Mouse (Mus musculus) hindbrain, embryonic 14.5 days (tissue): ENCODE data around the gene Cep128. TPM values are rescaled to one million over a fixed set of nuclear protein-coding genes. Genes with fewer than 3 reads are reported as not detected.

Source experiments
- ATAC-seq: fragments of 200-750 bp; cut with Nextera tagmentation; 2 replicates; pipeline ENCODE4 v1.8.0; 2017; ENCODE audit warnings: moderate number of reproducible peaks, mild to moderate bottlenecking, moderate TSS enrichment, moderate library complexity; ENCODE audit not compliant: low FRiP score
- DNase-seq: peaks from one replicate; pipeline ENCODE4 v3.0.0-alpha.2; 2015; ENCODE audit warnings: low spot score
- H3K27ac ChIP-seq: fragments of 300-500 bp; sonication (generic); 2 replicates; pipeline ENCODE4 v1.5.1; 2014; ENCODE audit warnings: mild to moderate bottlenecking, moderate library complexity
- H3K27me3 ChIP-seq: fragments of 300-500 bp; sonication (generic); 2 replicates; pipeline ENCODE4 v1.6.1; 2014; ENCODE audit warnings: mild to moderate bottlenecking, low read length, mixed read lengths; ENCODE audit not compliant: control insufficient read depth, insufficient read depth
- H3K36me3 ChIP-seq: fragments of 300-500 bp; sonication (generic); replicated peaks from 2 replicates; pipeline ENCODE4 v1.6.1; 2014; ENCODE audit not compliant: control insufficient read depth, insufficient read depth
- H3K4me1 ChIP-seq: fragments of 300-500 bp; sonication (generic); replicated peaks from 2 replicates; pipeline ENCODE4 v1.6.1; 2014; ENCODE audit warnings: antibody characterized with exemption, low read length, mixed read lengths; ENCODE audit not compliant: control insufficient read depth, insufficient read depth
- H3K4me2 ChIP-seq: fragments of 300-500 bp; sonication (generic); replicated peaks from 2 replicates; pipeline ENCODE4 v1.6.1; 2014; ENCODE audit warnings: mild to moderate bottlenecking, moderate library complexity
- H3K4me3 ChIP-seq: fragments of 300-500 bp; sonication (generic); replicated peaks from 2 replicates; pipeline ENCODE4 v1.5.1; 2014; ENCODE audit warnings: mild to moderate bottlenecking, low read length
- H3K9ac ChIP-seq: fragments of 300-500 bp; sonication (generic); 2 replicates; pipeline ENCODE4 v1.6.1; 2014
- H3K9me3 ChIP-seq: fragments of 300-500 bp; sonication (generic); 2 replicates; pipeline ENCODE4 v1.6.1; 2016; ENCODE audit warnings: low read length; ENCODE audit not compliant: control insufficient read depth
- WGBS: fragments of 180-500 bp; shearing (Covaris S2); extraction: QIAGEN DNeasy Blood & Tissue Kit; methylation state at CpG from one replicate; pipeline ENCODE4 v1.1.7; 2014; 5-methylcytosine and 5-hydroxymethylcytosine counted together
- polyA plus RNA-seq: library from polyadenylated mRNA; unstranded; fragments of >200 nt; fragmentation: Nextera tagmentation; extraction: Ambion mirVana; gene quantifications from 2 replicates; pipeline ENCODE4 v1.2.1, GENCODE M21; 2014

Cep128 gene
- polyA plus RNA-seq, 1 experiment from 2014 or later = 4.0 TPM

DNA sequence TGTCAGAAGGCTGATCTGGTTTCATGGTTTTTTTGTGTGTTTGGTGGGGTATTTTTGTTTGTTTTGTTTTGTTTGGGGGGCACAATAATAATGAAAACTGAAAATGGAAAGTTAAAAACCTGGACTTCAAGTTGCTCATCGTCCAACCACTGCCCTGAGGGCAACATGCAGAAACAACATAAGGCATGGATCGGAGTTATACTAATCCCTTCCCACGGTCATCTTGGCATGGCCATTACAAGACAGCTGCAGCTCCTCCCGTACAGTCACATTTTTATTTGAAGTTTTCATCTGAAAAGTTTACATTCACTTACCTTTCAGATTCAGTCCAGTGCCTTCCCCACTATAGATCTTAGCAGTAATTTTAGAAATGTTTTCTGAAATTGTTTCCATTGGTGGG, 321.5 kb downstream of the Cep128 start:
- Histone ChIP-seq H3K9ac (no peak overlapping the region), H3K27ac (no peak overlapping the region), H3K4me2 (no peak overlapping the region), H3K4me1 (no peaks in the 10 kb centered on the region), H3K4me3 (no peak overlapping the region), H3K9me3 (no peaks in the 10 kb centered on the region), H3K27me3 (no peaks in the 10 kb centered on the region), H3K36me3 (no peaks in the 10 kb centered on the region)
- ATAC-seq = no peak
- WGBS = 65% methylated on average over 4 of the region's 4 CpGs
- no peak for DNase-seq

DNA sequence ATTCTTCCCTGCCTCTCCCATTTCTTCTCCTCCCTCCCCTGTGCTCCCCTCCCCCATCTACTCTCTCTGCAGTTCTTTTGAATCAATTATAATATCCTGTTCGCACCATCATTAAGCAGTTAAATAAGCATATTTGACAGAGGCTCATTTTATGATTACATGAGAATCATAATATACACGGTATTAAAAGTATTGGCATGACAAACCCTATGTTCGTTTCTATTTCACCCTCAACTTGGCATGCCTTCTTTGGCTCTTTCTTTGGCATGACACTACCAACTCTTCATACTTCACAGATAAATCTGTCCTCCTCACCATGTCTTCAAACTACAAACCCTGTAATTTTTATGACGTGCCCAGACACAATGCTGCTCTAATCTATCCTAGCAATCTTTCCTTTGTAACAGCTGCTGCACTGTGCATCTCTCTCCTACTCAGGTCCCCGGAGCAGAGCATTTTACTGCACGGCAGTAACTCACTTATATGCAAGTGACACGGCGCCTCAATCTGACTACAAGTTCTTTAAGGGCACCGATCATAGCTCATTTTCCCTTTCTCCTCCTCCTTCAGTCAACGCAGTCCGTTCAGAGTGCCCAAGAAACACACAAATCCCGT, 324.4 kb downstream of the Cep128 start:
- DNase-seq (no peak), ATAC-seq (no peak)
- Histone ChIP-seq H3K4me1 (no peaks in the 10 kb centered on the region), H3K27me3 (no peaks in the 10 kb centered on the region), H3K27ac (no peak overlapping the region), H3K9ac (no peak overlapping the region), H3K4me2 (no peak overlapping the region), H3K9me3 (no peaks in the 10 kb centered on the region), H3K4me3 (no peak overlapping the region), H3K36me3 (no peaks in the 10 kb centered on the region)
- WGBS = 78% methylated on average over 12 of the region's 12 CpGs

DNA sequence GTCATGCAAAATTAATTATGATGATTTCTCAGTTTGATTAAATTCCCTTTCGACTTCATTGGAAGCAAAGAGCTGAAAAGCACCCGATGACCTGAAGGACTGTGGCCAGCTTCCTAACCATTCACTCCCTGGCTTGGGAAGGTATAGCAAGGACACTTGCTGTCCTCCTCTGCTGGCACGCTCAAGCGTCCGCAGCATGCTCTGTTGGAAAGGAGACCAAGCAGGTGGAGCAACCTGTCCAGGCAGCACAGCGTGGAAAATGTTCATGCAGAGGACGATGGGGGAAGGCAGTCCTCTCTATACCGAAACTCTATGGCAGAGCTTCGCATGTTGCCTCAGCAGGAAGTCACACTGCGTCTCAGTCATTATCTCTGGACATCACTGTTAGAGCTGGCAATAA, 327.3 kb downstream of the Cep128 start:
- Histone ChIP-seq H3K4me2 (no peak overlapping the region), H3K4me1 (no peaks in the 10 kb centered on the region), H3K9ac (no peak overlapping the region), H3K27ac (no peak overlapping the region), H3K27me3 (no peaks in the 10 kb centered on the region), H3K9me3 (no peaks in the 10 kb centered on the region), H3K4me3 (no peak overlapping the region), H3K36me3 (no peaks in the 10 kb centered on the region)
- 85% methylated on average over 10 of the region's 10 CpGs for WGBS
- no peak for ATAC-seq
- DNase-seq = no peak

DNA sequence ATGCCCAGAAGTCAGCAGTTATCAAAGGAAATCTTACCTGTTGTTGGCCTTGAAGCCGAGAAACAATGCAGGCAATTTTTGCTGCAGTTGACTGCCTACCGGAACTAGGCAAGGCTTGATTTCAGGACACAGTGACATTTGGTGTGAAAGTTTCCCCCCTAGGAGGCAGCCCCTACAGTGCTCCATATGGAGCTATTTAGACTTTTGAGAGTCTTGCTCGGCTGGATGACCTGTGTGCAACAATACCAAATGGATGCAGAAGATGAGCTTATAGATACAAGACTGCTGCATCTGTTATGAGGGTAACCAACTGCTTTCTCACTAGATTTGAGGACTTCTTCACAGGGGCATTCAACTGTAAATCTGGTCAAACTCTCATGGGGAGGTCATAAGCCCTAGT, 331.9 kb downstream of the Cep128 start:
- DNase-seq (no peak), ATAC-seq (no peak)
- 78% methylated on average over 3 of the region's 3 CpGs for whole genome bisulfite sequencing
- H3K4me2 ChIP-seq = no peak overlapping the region
- H3K9me3 ChIP-seq = no peaks in the 10 kb centered on the region
- no peak overlapping the region for H3K9ac ChIP-seq
- H3K27me3 ChIP-seq = no peaks in the 10 kb centered on the region
- H3K4me3 ChIP-seq = no peak overlapping the region
- H3K27ac ChIP-seq = no peak overlapping the region
- H3K4me1 ChIP-seq = no peaks in the 10 kb centered on the region
- no peaks in the 10 kb centered on the region for H3K36me3 ChIP-seq

DNA sequence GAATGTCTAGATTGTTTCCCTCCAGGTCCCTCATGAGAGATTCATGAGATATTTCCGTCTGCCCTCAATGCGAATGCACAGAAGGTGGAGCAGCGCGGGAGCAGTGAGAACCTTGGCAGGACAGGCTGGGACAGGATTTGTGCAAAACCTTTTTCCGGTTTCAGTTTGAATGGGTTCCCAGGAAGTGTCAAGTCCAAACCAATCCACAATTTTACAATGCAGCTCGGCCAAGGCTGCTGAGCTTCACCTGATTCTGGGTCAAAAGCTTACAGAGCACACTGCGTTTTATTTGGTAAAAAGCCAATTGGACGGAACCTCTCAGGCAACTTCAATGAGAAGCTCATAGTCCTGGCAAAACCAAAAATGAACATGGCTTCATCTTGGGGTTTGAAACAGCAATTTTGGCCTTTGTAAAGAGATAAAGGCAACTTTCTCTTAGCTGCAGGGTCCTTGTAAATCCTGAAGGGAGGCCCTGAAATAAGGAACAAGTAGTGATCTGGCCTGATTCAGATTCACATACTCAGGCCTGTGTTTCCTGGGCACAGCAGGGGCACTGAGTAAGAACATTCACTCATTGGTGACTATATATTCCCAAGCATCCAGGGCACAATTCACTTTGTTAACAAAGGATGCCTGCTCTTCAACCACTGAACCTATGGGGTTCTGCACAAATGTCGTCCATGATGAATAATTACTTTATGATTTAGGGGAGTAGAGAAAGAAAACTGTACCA, 333.4 kb downstream of the Cep128 start:
- ATAC-seq (no peak), DNase-seq (no peak)
- H3K4me1 ChIP-seq = no peaks in the 10 kb centered on the region
- no peaks in the 10 kb centered on the region for H3K27me3 ChIP-seq
- no peak overlapping the region for H3K4me3 ChIP-seq
- WGBS = 90% methylated on average over 9 of the region's 9 CpGs
- no peaks in the 10 kb centered on the region for H3K9me3 ChIP-seq
- H3K4me2 ChIP-seq = no peak overlapping the region
- H3K27ac ChIP-seq = no peak overlapping the region
- H3K36me3 ChIP-seq = no peaks in the 10 kb centered on the region
- no peak overlapping the region for H3K9ac ChIP-seq

DNA sequence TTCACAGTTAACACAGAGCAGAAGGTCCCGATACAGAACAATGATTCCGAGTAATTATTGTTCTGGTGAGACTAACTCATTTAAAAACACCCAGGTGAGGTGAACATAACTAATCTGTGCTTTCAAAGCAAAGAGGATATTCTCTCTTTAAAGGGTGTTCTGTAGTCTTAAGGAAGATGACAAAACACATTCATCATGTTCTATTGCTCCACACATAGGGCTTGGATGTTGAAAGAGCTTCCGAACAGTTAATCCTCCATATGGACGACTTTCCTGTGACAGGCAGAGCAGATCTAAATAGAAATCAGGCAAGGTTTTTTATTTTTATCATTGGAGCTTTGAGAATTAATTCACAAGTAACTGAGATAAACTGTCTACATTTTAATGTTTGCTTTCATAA, 342.8 kb downstream of the Cep128 start:
- WGBS = 69% methylated on average over 4 of the region's 4 CpGs
- Histone ChIP-seq H3K9me3 (no peaks in the 10 kb centered on the region), H3K4me3 (no peak overlapping the region)

DNA sequence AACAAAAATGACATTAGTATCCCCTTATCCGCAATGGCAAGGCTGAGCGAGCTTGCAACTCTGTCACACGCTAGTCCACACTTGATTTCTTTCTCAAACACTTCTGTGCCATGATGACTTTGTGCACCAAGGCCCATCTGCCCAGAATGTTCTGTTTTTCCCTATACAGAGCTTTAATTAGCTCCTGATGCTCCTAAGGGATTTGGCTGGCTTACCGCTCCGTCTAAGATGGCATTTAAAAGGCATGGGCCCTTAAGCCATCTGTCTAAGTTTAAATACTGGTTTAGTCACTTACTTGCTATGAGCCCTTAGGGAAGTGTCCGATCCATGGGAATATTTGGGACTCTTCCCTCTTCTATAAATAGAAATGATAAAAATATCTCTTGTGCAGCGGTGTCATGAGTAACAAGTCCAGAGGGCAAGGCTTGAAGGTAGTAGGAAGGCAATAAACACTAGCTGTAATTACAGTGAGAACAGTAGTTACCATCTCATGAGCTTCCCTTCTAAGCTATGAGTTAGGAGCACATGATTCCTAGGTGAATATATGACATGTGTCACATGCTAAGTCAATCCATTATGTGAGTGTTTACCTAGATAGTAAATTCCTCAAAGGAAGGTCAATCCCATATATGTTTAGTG, 343.8 kb downstream of the Cep128 start:
- no peak for DNase-seq
- Histone ChIP-seq H3K4me1 (no peaks in the 10 kb centered on the region), H3K27me3 (no peaks in the 10 kb centered on the region), H3K4me3 (no peak overlapping the region), H3K9me3 (no peaks in the 10 kb centered on the region), H3K9ac (no peak overlapping the region), H3K36me3 (no peaks in the 10 kb centered on the region), H3K4me2 (no peak overlapping the region), H3K27ac (no peak overlapping the region)
- ATAC-seq = no peak
- 65% methylated on average over 7 of the region's 7 CpGs for WGBS

More for the DNA sequence above, 342.8 kb downstream of the Cep128 start:
- Histone ChIP-seq H3K36me3 (no peaks in the 10 kb centered on the region), H3K4me2 (no peak overlapping the region), H3K27ac (no peak overlapping the region), H3K27me3 (no peaks in the 10 kb centered on the region), H3K9ac (no peak overlapping the region), H3K4me1 (no peaks in the 10 kb centered on the region)
- DNase-seq (no peak), ATAC-seq (no peak)

DNA sequence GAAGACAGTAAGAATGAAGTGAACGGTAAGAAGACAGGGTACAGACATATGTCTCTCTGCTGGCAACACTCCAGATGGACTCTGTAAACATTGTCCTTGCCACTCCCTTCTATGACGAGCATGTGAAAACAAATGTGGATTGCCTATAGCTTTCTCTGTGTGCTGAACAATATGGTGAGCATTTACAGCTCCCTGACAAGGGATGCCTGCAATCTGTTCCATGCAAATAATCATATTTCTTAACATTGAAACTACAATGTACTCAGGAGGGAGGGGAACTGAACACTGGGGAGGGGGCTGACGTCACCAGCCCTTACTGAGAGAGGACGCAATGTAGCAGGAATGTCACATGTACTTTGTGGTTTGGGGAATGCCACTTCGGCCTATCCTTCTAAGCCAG, 355.1 kb downstream of the Cep128 start:
- DNase-seq (no peak), ATAC-seq (no peak)
- Histone ChIP-seq H3K27ac (no peak overlapping the region), H3K9me3 (no peaks in the 10 kb centered on the region), H3K27me3 (no peaks in the 10 kb centered on the region), H3K36me3 (no peaks in the 10 kb centered on the region), H3K9ac (no peak overlapping the region), H3K4me3 (no peak overlapping the region), H3K4me2 (no peak overlapping the region), H3K4me1 (no peaks in the 10 kb centered on the region)
- WGBS = 71% methylated on average over 5 of the region's 5 CpGs

DNA sequence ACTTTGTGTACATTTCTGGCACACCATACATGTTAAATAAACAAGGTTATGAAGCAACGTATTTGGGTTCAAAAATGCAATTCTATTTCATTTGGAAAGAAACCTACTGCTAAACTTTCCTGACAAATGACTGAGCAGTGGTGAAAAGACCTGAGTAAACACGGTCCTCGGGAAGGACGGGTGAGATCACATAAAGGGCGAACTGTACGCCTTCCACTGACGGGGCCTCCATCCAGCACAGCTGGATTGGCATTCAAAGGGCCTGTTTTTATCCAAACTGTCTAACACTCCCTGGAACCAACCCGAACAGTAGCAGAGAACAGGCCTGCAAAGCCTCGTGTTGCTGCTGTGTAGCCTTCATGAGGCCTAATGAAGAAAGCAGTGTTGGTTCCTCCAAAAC, 356.5 kb downstream of the Cep128 start:
- 86% methylated on average over 9 of the region's 9 CpGs for WGBS
- Histone ChIP-seq H3K4me1 (no peaks in the 10 kb centered on the region), H3K27ac (no peak overlapping the region), H3K27me3 (no peaks in the 10 kb centered on the region), H3K4me2 (no peak overlapping the region), H3K4me3 (no peak overlapping the region), H3K9me3 (no peaks in the 10 kb centered on the region), H3K36me3 (no peaks in the 10 kb centered on the region), H3K9ac (no peak overlapping the region)
- DNase-seq (no peak), ATAC-seq (no peak)
